Comparison of ENCODE assay signal across 10 mouse cellular contexts in the genomic region with DNA sequence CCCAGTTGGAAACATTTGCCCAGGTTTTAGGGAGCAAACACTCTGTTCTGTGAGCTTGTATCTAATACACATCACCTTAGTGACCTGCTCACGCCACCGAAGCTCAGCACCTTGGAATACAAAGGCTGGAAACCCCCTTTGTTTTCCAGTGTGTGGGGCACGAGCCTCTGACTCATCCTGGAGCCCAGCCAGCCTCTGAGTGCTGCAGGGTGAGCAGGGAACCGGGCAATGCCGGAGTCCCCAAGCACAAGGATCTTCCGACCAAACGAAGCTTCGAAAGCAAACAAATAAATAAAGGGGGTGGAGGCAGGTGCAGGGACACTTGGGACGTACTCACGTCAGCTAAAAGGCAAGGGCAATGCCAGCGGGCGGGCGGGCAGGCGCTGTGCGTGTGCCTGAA. TPM values are rescaled to one million over a fixed set of nuclear protein-coding genes. Genes with fewer than 3 reads are reported as not detected.
DNase-seq lines count a peak whose midpoint lies in the region; TF ChIP-seq lines count a peak whose summit lies in the region.
"Had no signal": no experiment of that assay in that cellular context is flagged by ENCODE, and none has a peak within 500 bp of the region (broad histone marks: within the 10 kb centered on the region; RNA-seq: fewer than 3 reads in every experiment).

No protein-coding gene starts in this region.

- TF ChIP-seq CTCF in bone marrow macrophage, adult 2 months (IDR thresholded peaks at IDR 0.05; ENCODE audit: low read depth, low read length), result no peak

- peak overlapping the region; percentile 57 for H3K27ac ChIP-seq in bone marrow macrophage, adult 2 months (ENCODE audit: insufficient read depth, low read depth, low read length)
- H3K27ac ChIP-seq: layer of hippocampus, adult 2 months had no signal

- peak; percentile 54 to 74 for DNase-seq in heart, adult 18-20 months
- DNase-seq in heart, postnatal 25 days (ENCODE audit: low spot score), result no peak
- peak; percentile 73 for DNase-seq in MN1 (ENCODE audit: low spot score)
- peak; percentile 56 for DNase-seq in lung, postnatal 14 days
- no peak for DNase-seq in thymus, postnatal 25 days
- DNase-seq in spleen, adult 12 weeks (ENCODE audit: low spot score), result no peak
- no peak for DNase-seq in frontal cortex, postnatal 14 days (ENCODE audit: low spot score in 2 of 2)
- DNase-seq: thymus, postnatal 4 days had no signal

- H3K4me3 ChIP-seq in bone marrow macrophage, adult 2 months (ENCODE audit: insufficient read depth, low read length), result no peak overlapping the region
- H3K4me3 ChIP-seq: layer of hippocampus, adult 2 months had no signal

- H3K4me1 ChIP-seq in bone marrow macrophage, adult 2 months (ENCODE audit: control insufficient read depth, insufficient read depth, low read length), result peaks cover 60% of the 10 kb centered on the region

- intact Hi-C loops in heart, postnatal 25 days (cut with DNase I), result loop anchor here (5.0 to 10.0 kb wide), 4 partner anchors 86 to 373 kb away; no protein-coding TSS in a partner anchor

- no peak for TF ChIP-seq POLR2A in bone marrow macrophage, adult 2 months (IDR thresholded peaks at IDR 0.05; ENCODE audit: borderline replicate concordance, low read depth, low read length)

RNA-seq across cellular contexts. Expression of gene Fam214a, which starts 43.4 kb away (rescaled TPM):
- total RNA-seq in heart, adult 18-20 months (2021), result 10 to 100 TPM; 17.8 to 34.7 TPM
- total RNA-seq in heart, postnatal 25 days (2021), result 10 to 100 TPM; 25.2 to 28.8 TPM
- 43.2 and 48.3 TPM in 2 replicates for polyA plus RNA-seq in bone marrow macrophage, adult 2 months (2012; ENCODE audit: insufficient read depth, insufficient read length, missing spikeins)

RNA-seq across cellular contexts. Expression of gene Onecut1, which starts 47.5 kb away (rescaled TPM):
- total RNA-seq in heart, adult 18-20 months (2021), result not detected
- not detected for total RNA-seq in heart, postnatal 25 days (2021)
- polyA plus RNA-seq in bone marrow macrophage, adult 2 months (2012; ENCODE audit: insufficient read depth, insufficient read length, missing spikeins), result not detected in 2 replicates

Comparison
In these comparisons a context has a peak if more than half of its experiments do, and no peak if none do; other contexts are left out.
1. DNase-seq: peak in heart, adult 18-20 months (2 of 2), MN1 (single experiment) and lung, postnatal 14 days (single experiment); none in heart, postnatal 25 days (single experiment), thymus, postnatal 25 days (single experiment), spleen, adult 12 weeks (single experiment) and frontal cortex, postnatal 14 days (0 of 2).